Mouse (Mus musculus): ENCODE measurements around the gene Prr5l.
A peak's percentile ranks its signal among the peaks of the same experiment; 100 is the strongest.

The Prr5l gene

GRCm38 (mm10) chr2:101882998-101883397 is at the start of gene Prr5l:
TSS of gene Prr5l (minus strand) at chr2:101883027.
- no peak for DNase-seq (ENCODE audit: low read depth in 1 of 2, low spot score in 2 of 2)

DNA sequence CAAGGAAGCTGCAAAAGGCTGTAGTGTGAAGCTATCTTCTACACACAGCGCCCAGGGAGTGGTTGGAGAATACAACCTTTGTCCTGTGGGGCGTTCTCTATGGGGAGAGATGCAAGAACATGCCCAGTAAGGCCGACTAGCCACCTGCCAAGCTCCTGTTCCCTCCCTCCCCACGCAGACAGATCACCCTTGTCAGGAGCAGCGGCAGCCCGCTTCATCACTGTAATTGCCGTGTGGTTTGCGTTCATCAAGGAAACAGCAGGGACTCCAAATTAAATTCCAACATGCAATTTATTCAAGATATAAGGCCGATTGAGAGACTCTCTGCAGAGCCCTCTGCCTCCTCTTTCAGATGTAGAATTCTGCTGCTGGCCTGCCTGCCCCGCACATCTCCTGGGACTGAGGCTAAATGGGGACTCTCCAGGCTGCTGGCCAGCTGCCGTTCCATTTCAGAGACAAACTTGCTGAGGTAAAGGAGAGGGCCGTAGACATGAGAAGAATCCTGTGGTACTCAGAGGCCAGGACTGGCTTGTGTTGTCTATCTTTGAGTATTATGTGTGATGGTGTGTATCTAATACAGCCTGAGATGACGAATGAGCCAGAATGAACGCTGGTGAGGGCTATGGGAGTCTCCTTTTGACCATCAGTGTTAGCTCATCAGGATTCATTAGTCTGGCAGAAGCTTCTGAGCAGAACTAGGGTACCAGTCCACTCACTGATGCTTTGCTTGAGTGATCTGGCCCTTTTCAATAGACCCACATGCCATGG is 49.5 kb upstream of the Prr5l start:
- no peak for DNase-seq (ENCODE audit: low read depth in 1 of 2, low spot score in 2 of 2)

DNA sequence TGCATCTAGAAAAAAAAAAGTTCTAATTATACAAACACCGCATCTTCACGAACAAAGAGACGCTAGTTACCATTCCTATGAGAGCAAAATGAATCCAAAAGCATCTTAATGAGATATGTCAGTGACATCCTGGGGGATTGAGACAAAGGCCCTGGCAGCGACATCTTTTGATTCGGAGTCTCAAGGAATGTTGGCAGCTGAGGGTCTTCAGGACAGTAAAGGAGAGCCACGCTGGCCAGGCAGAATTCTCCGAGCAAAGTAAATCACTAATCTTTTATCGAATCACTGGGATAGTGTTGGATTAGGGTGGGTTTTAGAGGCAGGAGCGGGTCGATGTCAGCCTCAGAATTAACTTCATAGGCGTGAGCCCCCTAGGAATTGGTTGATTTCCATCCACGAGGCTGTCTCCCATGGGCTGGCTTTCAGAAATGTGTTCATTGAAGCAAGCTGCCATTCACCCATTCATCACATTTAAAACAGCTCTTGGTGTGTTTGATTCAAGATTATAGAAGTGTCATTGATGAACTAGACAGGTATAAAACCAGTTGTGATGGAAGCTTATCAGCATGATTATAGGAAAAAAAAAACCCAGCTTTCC is 42.9 kb upstream of the Prr5l start:
- DNase-seq (ENCODE audit: low read depth in 1 of 2, low spot score in 2 of 2): no peak

DNA sequence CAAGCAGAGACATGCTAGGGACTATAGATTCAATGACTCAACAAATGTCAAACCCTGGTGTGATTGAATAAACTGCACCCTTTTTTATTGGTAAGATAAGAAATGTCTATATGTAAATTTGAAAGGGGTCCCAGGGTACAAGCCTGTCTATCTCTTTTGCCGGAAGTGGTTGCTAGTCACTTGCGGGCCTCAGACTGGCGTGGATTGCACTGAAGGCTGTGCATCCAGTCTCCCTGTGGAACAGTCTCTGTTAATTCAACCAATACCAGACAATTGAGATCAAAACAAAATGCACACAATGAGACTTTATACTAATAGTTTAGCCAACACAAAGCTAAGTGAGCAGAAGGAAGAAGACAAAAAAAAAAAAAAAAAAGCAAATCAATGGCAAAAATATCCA is 42.4 kb upstream of the Prr5l start:
- DNase-seq (ENCODE audit: low read depth in 1 of 2, low spot score in 2 of 2): no peak

GRCm38 (mm10) chr2:101923181-101923580 is 40.4 kb upstream of the Prr5l start:
- DNase-seq (ENCODE audit: low read depth in 1 of 2, low spot score in 2 of 2): no peak

DNA sequence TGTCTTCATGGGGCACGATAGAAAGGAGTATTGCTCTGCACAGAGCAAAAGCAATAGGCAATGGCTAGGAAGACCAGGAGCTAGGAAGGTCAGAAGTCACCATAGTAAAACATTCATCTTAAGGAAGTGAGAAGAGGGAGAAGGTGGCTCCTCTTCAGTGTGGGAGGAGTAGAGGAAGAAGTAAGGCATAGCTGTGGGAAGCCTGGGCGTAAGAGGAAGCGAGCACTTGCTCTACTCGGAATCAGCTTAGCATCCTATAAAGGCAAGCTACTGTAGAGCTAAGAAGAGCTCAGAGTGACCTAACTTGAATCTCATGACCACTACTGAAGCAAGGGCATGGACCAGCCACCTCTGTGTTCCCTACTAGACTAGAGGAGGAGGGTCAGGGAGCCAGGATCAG is 39.5 kb upstream of the Prr5l start:
- DNase-seq (ENCODE audit: low read depth in 1 of 2, low spot score in 2 of 2): peak in 1 of 2 experiments; percentile 7

GRCm38 (mm10) chr2:101920136-101920554 is 37.3 kb upstream of the Prr5l start:
- DNase-seq (ENCODE audit: low read depth in 1 of 2, low spot score in 2 of 2): no peak

DNA sequence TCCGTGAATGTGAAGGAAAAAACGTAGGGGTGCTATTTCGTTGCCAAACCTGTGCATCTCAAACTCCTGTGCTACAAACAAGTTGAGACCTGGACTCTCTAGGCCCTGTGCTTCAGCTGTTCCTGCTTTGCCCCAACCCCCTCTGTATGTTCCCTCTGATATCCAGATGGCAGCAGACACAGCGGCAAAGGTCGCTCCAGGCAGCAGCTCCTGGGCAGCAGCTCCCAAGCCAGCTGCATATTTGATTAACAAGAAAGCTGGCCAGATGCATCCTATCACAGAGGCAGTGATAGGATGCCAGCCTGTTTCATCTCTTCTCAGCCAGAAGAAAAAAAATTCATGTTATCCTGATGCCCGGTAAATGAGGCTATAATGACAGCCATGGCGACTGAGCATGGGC is 35.7 kb upstream of the Prr5l start:
- no peak for DNase-seq (ENCODE audit: low read depth in 1 of 2, low spot score in 2 of 2)

DNA sequence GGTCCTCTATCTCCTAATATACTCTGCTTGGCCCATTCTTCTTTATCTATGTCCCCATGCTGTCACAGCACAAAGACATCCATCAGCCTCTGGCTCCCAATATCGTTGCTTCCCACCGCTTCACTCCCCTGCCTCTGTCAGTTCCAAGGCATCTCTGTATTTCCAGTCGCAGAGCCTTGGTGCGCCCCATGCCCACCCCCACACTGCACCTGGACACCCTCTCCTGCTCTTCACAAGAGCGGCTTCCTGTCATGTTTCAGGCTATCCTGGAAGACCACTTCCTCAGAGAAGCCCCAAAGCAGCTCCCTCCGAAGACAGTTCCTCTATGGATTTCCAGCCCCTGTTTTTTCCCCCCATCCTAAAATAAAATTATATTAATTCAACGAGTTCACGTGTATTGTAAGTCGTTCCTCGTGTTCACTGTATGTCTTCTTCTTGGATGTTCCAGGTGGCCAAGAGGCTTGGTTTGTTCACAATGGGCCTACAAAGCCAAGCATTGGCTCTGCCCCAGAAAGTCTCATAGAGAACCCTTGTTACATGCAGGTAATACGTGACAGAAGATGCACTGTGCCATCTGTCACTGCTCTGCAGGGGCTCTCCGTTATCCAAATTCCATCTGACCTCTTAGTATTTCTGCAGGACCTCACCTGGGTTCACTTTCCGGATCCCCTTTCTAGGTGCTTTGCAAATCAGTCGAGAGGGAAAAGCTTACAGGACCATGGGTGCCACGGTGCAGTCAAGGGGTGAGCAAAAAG is 26.7 kb upstream of the Prr5l start:
- DNase-seq (ENCODE audit: low read depth in 1 of 2, low spot score in 2 of 2): no peak

- DNase-seq (ENCODE audit: low read depth in 1 of 2, low spot score in 2 of 2): no peak
Observed at GRCm38 (mm10) chr2:101908773-101909172, 25.9 kb upstream of the Prr5l start.

DNA sequence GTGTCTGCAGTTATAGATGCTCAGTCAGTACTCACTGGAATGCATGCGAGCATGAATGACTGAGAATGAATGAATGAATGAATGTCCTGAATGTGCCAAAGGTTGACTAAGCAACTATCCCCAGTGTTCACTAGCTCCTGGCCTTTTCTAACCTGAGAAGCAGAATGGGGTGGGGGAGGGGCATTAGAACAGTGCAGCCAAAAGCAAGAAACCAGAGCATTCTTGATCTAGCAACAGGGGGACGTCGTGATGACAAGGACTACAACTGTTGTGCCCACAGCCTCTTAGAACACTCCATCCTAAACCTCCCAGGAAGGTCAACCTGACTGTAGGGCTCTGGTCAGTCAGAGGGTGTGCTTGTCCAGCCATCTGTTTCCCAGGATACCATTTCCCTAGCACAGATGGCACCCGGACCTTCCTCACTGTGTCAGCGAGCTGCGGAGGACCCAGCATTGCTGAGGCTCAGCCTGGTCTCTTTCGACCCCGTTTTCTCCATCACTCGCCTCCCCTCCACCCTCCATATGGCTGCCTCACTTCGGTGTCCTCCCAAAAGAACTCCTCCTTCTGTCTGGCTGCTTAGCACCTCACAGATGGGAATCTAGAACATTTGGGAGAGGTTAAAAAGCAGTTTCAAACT is 24.7 kb upstream of the Prr5l start:
- DNase-seq (ENCODE audit: low read depth in 1 of 2, low spot score in 2 of 2): no peak

- no peak for DNase-seq (ENCODE audit: low read depth in 1 of 2, low spot score in 2 of 2)
Observed at GRCm38 (mm10) chr2:101906379-101906690, 23.5 kb upstream of the Prr5l start.

DNA sequence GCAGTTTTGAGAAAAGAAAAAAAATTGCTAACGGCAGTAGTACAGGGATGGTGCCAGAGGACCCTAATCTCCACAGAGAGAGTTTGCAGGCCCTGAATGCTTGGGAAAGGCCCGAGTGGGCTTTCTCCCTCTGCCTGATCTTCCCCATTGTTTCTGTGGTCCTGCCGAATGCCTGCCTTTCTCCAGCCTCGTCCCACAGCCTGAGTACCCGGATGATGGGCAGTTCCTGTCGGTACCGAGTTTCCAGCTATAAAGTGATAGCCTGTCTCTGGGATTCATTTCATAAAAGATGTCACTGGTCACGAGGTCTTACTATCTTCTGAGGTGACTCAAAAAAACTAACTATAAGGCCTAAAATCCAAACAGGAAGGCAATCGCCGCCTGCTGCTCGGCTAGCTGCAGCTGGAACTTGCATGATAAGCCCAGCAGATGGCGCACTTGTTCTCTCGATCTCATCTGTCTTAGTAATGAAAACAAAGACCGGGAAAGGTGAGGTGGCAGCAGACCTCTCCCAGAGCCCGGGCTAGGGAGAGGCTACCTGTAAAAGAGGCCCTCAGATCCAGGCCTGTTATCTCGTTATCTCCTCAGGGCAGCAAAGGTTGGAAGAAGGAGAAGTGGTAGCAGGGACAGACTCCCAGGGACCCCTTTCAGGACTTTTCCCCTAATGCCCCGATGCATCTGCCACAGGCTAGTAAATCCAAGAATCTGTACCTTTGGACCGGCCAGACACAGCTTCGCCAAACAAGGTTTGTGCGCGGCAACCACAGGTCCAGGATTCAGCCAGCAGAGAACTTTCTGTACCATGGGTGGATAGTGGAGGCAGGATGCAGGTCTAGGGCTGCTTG is 22.9 kb upstream of the Prr5l start:
- DNase-seq (ENCODE audit: low read depth in 1 of 2, low spot score in 2 of 2): peak in 1 of 2 experiments; percentile 38

GRCm38 (mm10) chr2:101902196-101902595 is 19.4 kb upstream of the Prr5l start:
- no peak for DNase-seq (ENCODE audit: low read depth in 1 of 2, low spot score in 2 of 2)

- no peak for DNase-seq (ENCODE audit: low read depth in 1 of 2, low spot score in 2 of 2)
Observed at GRCm38 (mm10) chr2:101896425-101897204, 13.8 kb upstream of the Prr5l start.

DNA sequence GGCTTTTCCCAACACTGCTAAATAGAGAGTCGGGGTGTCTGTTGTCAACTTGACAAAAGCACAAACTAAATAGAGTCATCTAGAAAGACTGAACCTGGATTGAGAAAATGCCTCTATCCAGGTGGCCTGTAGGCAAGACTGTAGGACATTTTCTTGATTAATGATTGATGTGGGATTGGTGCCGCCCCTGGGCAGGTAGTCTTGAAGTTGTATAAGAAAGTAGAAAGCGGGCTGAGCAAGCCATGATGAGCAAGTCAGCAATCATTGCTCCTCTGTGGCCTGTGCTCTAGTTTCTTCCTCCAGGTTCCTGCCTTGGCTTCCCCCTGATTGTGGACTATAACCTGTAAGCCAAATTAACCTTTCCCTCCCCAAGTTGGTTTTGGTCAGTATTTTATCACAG is 11.3 kb upstream of the Prr5l start:
- no peak for DNase-seq (ENCODE audit: low read depth in 1 of 2, low spot score in 2 of 2)

DNA sequence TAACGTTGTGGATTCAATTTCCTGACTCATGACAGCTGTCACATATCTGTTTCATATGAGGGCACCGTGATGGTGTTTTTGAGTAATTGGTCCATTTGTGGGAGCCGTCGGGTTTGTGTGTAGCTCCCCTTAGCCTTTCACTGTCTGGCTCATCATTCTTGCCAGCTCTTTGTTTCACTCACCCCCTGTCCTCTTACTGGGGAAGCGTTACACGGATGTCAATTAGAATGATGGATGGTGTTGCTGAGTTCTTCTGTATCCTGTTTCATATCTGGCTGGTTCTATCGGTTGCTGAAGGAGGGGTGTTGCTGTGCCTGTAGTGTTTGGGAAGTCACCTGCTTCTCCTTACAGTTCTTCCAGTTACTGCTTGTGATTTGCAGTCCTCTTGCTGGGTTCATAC is 8.3 kb upstream of the Prr5l start:
- no peak for DNase-seq (ENCODE audit: low read depth in 1 of 2, low spot score in 2 of 2)

DNA sequence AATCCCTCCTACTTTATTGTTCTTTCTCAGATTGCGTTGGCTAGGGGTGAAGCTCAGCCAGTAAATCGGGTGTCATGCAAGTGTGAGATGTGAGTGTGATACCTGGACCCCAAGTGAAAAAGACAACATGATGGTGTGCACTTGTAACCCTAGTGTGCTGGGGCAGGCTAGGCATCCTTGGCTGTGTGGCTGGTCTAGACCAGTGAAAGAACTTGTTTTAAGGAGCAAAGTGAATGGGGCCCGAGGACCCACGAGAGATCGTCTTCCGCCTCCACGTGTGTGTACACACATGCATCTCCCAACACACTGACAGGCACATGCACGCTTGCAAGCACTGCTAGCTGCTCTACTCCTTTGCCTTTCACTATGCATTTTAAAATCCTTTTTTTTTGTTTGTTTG is 6.1 kb upstream of the Prr5l start:
- DNase-seq (ENCODE audit: low read depth in 1 of 2, low spot score in 2 of 2): no peak

- DNase-seq (ENCODE audit: low read depth in 1 of 2, low spot score in 2 of 2): peak; percentile 91 to 93
Observed at GRCm38 (mm10) chr2:101885768-101886438, 3.1 kb upstream of the Prr5l start, which contains the start of gene Commd9. TSS of gene Commd9 (plus strand) at chr2:101886247.

DNA sequence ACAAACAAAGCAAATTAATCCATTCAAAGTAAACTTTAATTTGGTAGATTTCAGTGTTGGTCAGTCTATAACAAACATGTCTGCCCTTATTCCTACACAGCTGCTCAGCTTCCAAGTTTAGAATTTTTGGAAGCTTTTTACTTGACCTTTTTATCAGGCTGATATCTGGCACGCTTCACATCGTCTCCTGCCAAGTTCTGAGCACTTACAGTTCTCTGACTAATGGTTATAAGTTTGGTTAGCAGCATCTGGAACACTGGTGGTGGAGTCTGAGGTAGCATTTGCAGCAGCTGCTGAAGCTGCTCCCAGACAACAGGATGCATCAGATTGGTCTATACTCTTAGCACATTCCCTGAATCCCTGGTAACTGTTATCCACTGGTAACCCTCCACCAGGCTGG is 1.5 kb upstream of the Prr5l start:
- no peak for DNase-seq (ENCODE audit: low read depth in 1 of 2, low spot score in 2 of 2)
